Mouse (Mus musculus) left cerebral cortex, adult 8-10 months (tissue): ENCODE results near the gene Gjc2. TPM values are rescaled to one million over a fixed set of nuclear protein-coding genes. Genes with fewer than 3 reads are reported as not detected.
"Not testable (repeated sequence)": the region's sequence is repeated elsewhere in the genome, so short reads cannot be mapped to it uniquely, and the experiment has no call there.

Source experiments
- DNase-seq, 2 experiments: peaks; one replicate each; pipeline ENCODE4 v3.0.0; 2022; ENCODE audit warnings: low spot score in 2 of 2
- total RNA-seq, 4 experiments: library from RNA; stranded (reverse); gene quantifications; 2 replicates each; pipeline ENCODE4 v1.2.4; 2022

The Gjc2 gene
- 10 to 100 TPM; 13.7 to 17.5 (median 16.0) TPM for total RNA-seq

- DNase-seq: peak in 1 of 2 experiments; percentile 61
Measured at GRCm38 (mm10) chr11:59182864-59183331, at the start of gene Gjc2. Gene Gjc2 (minus strand): TSS chr11:59183213.

GRCm38 (mm10) chr11:59232797-59233196, 49.8 kb upstream of the Gjc2 start:
- DNase-seq: no peak

GRCm38 (mm10) chr11:59230144-59230760, 47.2 kb upstream of the Gjc2 start:
- no peak for DNase-seq

GRCm38 (mm10) chr11:59228122-59228953, 45.3 kb upstream of the Gjc2 start, which contains the start of gene Arf1:
Gene Arf1 (minus strand): TSS chr11:59228270.
- DNase-seq: peak; percentile 87 to 96

- DNase-seq: no peak
Measured at GRCm38 (mm10) chr11:59227604-59228121, 44.6 kb upstream of the Gjc2 start.

GRCm38 (mm10) chr11:59226787-59227603, 44.0 kb upstream of the Gjc2 start:
- DNase-seq: no peak

- DNase-seq: no peak
Measured at GRCm38 (mm10) chr11:59226251-59226650, 43.2 kb upstream of the Gjc2 start.

- no peak for DNase-seq
Measured at GRCm38 (mm10) chr11:59225167-59225566, 42.2 kb upstream of the Gjc2 start.

GRCm38 (mm10) chr11:59224470-59224869, 41.5 kb upstream of the Gjc2 start:
- DNase-seq: no peak

- DNase-seq: no peak
Measured at GRCm38 (mm10) chr11:59224025-59224424, 41.0 kb upstream of the Gjc2 start.

GRCm38 (mm10) chr11:59222306-59222705, 39.3 kb upstream of the Gjc2 start:
- no peak for DNase-seq

- no peak for DNase-seq
Measured at GRCm38 (mm10) chr11:59221604-59222003, 38.6 kb upstream of the Gjc2 start.

- DNase-seq: no peak
Measured at GRCm38 (mm10) chr11:59219064-59219463, 36.1 kb upstream of the Gjc2 start.

- DNase-seq: no peak
Measured at GRCm38 (mm10) chr11:59218389-59218998, 35.5 kb upstream of the Gjc2 start.

- no peak for DNase-seq
Measured at GRCm38 (mm10) chr11:59216955-59217354, 33.9 kb upstream of the Gjc2 start.

- no peak for DNase-seq
Measured at GRCm38 (mm10) chr11:59212892-59213494, 30.0 kb upstream of the Gjc2 start.

GRCm38 (mm10) chr11:59212320-59212719, 29.3 kb upstream of the Gjc2 start:
- DNase-seq: not testable (repeated sequence)

- not testable (repeated sequence) for DNase-seq
Measured at GRCm38 (mm10) chr11:59211561-59211960, 28.5 kb upstream of the Gjc2 start.

GRCm38 (mm10) chr11:59210020-59210419, 27.0 kb upstream of the Gjc2 start:
- no peak for DNase-seq

GRCm38 (mm10) chr11:59209580-59209979, 26.6 kb upstream of the Gjc2 start:
- no peak for DNase-seq
